Mouse (Mus musculus) small intestine, adult 2 months (tissue): ENCODE results near the gene Rad52.

Experiments
- CTCF ChIP-seq: fragments of 200-500 bp; IDR thresholded peaks from 2 replicates; pipeline ENCODE4 v1.5.1; 2012; ENCODE audit warnings: low read depth, mild to moderate bottlenecking, control low read depth, inconsistent platforms, low read length, moderate library complexity, mixed read lengths; ENCODE audit not compliant: insufficient replicate concordance, insufficient read length; ENCODE audit errors: extremely low read depth
- POLR2A ChIP-seq: fragments of 200-500 bp; IDR thresholded peaks from 2 replicates; pipeline ENCODE4 v1.6.1; 2012; ENCODE audit warnings: low read depth, mild to moderate bottlenecking, control low read depth, inconsistent platforms, low read length, moderate library complexity

DNA sequence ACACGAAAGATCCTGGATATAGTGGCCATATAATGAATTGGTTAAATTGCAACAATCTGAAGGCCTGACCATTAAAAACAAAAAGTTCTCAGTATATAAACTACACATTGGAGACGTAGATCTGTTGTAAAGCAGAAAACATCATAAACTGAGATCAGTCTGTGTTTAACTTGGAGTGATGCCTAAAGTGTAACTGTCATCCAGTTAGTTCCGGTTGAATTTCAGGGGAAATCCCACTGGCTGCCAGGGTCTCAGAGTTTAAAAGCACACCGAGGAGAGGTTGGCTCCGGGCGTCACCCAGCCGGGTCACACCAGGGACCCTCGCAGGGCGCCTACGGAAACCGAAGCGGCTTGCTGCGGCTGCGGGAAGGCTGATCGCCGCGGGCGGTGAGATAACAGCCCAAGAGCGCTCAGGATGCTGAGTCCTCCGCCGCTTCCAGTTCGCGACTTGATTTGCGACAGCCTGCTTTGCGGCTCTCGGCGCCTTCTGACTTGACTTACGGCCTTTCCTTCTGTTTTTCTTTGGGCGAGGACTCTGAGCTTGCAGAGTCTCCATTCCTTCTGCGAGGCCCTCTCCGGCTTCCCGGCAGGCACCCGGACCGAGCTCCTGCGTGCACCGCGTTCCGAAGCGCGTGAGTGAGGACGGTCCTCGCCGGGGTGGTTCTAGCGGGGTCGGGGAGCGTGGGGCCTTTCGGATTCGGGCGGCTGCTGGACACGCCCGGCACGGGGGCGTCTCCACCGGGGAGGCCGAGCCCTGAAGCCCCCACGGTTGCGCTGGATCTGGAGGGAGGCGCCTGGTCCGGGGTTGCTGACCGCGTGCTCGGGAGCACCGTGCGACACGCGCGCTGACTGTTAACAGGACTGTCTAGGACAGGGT lies at the start of gene Rad52:
- no peak for TF ChIP-seq CTCF
- peak; percentile 78 for TF ChIP-seq POLR2A
